Mouse (Mus musculus): Measurements from ENCODE around the gene Rap1b. TPM values are rescaled to one million over a fixed set of nuclear protein-coding genes. Genes with fewer than 3 reads are reported as not detected.

Gene Rap1b
- polyA plus RNA-seq, 1 experiment, result 19.2 TPM

DNA sequence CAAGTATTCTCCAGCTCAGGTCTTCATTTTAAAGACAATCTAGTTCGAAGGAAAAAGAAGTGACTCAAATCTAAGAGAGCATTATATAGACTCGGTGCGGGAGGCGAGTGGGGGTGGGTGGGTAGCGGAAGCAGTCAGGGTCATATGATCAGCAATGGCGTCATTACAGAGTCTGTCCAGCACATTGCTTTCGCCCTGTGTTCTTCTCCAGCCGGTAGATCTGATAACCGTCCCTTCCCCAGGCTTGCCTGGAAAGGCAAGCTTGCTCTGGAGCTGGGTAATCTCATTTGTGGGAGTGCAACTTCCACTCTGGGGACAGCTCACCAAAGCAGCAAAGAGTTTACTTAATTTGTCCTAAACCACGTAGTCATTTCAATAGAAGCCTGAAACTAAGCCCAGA, 26.6 kb upstream of the Rap1b start:
- 70% methylated on average over 10 of the region's 10 CpGs for WGBS

DNA sequence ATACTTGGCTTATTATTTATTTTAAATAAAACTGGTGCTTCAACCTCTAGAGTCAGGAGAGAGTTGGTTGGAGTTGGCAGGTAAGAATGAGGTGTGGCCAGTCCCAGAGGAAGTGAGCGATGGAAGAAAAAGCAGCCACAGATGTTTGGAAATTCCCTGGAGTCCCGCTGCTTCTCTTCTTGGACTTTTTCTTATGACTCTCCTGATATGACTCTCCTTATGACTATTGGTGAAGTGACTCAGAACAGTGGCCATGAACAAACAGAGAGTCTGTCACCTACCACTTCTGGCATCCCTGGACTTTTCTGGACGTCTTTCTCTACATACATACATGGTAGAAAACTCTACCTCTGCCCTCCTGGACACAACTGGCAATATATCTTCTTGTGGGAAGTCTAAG, 21.5 kb upstream of the Rap1b start:
- H3K27ac ChIP-seq (ENCODE audit: insufficient read depth, low read depth, low read length), result no peak overlapping the region
- no peaks in the 10 kb centered on the region for H3K36me3 ChIP-seq (ENCODE audit: control insufficient read depth, insufficient read depth, low read length)
- no peak for TF ChIP-seq POLR2A (IDR thresholded peaks at IDR 0.05; ENCODE audit: low read depth, low read length)
- TF ChIP-seq CTCF (IDR thresholded peaks at IDR 0.05; ENCODE audit: extremely low read depth, insufficient read length, insufficient replicate concordance, low read depth, low read length), result no peak
- no peak overlapping the region for H3K4me3 ChIP-seq (ENCODE audit: low read depth, low read length)
- no peaks in the 10 kb centered on the region for H3K4me1 ChIP-seq (ENCODE audit: control insufficient read depth, insufficient read depth, insufficient read length, low read length)
- H3K27me3 ChIP-seq (ENCODE audit: control insufficient read depth, insufficient read depth, low read length), result no peaks in the 10 kb centered on the region
- WGBS, result 56% methylated on average over 3 of the region's 3 CpGs

More for the DNA sequence above, 26.6 kb upstream of the Rap1b start:
- no peaks in the 10 kb centered on the region for H3K4me1 ChIP-seq (ENCODE audit: control insufficient read depth, insufficient read depth, insufficient read length, low read length)
- H3K36me3 ChIP-seq (ENCODE audit: control insufficient read depth, insufficient read depth, low read length), result no peaks in the 10 kb centered on the region
- H3K27me3 ChIP-seq (ENCODE audit: control insufficient read depth, insufficient read depth, low read length), result no peaks in the 10 kb centered on the region
- TF ChIP-seq CTCF (IDR thresholded peaks at IDR 0.05; ENCODE audit: extremely low read depth, insufficient read length, insufficient replicate concordance, low read depth, low read length) (no peak), POLR2A (IDR thresholded peaks at IDR 0.05; ENCODE audit: low read depth, low read length) (no peak)
- H3K27ac ChIP-seq (ENCODE audit: insufficient read depth, low read depth, low read length), result no peak overlapping the region
- H3K4me3 ChIP-seq (ENCODE audit: low read depth, low read length), result no peak overlapping the region

DNA sequence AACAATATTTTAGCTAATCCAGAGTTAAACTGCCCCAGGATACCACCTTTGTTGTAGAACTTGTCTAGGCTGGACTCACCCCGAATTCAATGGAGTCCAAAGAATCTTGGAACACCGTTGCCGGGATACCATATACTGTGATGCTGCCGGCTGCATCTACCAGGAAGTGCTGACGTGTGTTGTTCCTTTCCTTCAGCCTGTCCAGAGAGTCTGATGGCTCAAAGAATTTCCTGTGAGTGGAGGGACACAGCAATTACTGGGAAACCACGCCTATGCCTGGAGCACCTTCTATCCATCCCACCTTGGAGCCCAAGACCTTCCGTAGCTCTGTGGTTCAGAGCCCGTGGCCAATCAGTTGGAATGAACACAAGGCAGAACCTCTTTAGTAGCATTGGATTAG, 20.8 kb upstream of the Rap1b start:
- 59% methylated on average over 8 of the region's 8 CpGs for WGBS
- H3K4me3 ChIP-seq (ENCODE audit: low read depth, low read length), result no peak overlapping the region
- peaks cover 2% of the 10 kb centered on the region; the same call in 1 of the 2 replicates for H3K4me1 ChIP-seq (ENCODE audit: control insufficient read depth, insufficient read depth, insufficient read length, low read length)
- no peaks in the 10 kb centered on the region for H3K27me3 ChIP-seq (ENCODE audit: control insufficient read depth, insufficient read depth, low read length)
- H3K27ac ChIP-seq (ENCODE audit: insufficient read depth, low read depth, low read length), result no peak overlapping the region
- no peaks in the 10 kb centered on the region for H3K36me3 ChIP-seq (ENCODE audit: control insufficient read depth, insufficient read depth, low read length)
- no peak for TF ChIP-seq CTCF (IDR thresholded peaks at IDR 0.05; ENCODE audit: extremely low read depth, insufficient read length, insufficient replicate concordance, low read depth, low read length)
- no peak for TF ChIP-seq POLR2A (IDR thresholded peaks at IDR 0.05; ENCODE audit: low read depth, low read length)

DNA sequence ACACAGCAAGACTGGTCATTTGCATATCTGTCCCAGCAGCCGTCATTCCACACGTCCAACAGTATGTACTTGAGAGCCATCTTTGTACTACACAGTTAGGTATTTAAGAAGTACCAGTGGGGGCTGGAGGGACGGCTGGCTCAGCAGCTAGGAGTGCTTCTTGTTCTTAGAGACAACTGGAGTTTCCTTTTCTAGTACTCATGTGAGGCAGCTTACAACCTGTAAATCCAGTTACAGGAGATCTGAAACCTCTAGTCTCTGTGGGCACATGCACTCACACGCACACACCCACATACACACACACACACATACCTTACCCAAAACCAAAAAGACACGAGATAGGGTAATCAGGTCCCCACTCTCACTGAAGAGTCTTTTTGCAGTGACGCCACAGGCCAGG, 18.9 kb upstream of the Rap1b start:
- H3K27ac ChIP-seq (ENCODE audit: insufficient read depth, low read depth, low read length), result no peak overlapping the region
- 53% methylated on average over 6 of the region's 6 CpGs for WGBS
- no peak for TF ChIP-seq POLR2A (IDR thresholded peaks at IDR 0.05; ENCODE audit: low read depth, low read length)
- TF ChIP-seq CTCF (IDR thresholded peaks at IDR 0.05; ENCODE audit: extremely low read depth, insufficient read length, insufficient replicate concordance, low read depth, low read length), result no peak
- H3K36me3 ChIP-seq (ENCODE audit: control insufficient read depth, insufficient read depth, low read length), result no peaks in the 10 kb centered on the region
- no peak overlapping the region for H3K4me3 ChIP-seq (ENCODE audit: low read depth, low read length)
- peaks cover 5% of the 10 kb centered on the region for H3K4me1 ChIP-seq (ENCODE audit: control insufficient read depth, insufficient read depth, insufficient read length, low read length)
- no peaks in the 10 kb centered on the region for H3K27me3 ChIP-seq (ENCODE audit: control insufficient read depth, insufficient read depth, low read length)

DNA sequence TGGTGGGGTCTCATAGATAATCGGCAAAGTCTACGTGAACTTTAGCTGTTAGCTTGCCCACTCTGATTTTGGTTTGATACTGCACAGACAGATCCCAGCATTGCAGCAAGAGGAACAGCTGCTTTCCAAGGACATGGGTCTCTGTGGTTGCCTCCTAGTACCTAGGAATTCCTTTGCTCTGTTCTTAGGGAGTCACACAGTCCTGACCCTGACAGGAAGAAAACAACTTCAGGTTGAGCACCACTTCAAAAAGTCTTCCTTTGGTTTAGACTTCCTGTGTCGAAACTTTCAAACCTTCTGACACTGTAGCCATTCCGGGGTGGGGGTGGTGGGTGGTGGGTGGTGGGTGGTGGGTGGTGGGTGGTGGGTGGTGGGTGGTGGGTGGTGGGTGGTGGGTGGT, 18.4 kb upstream of the Rap1b start:
- 73% methylated on average over 4 of the region's 4 CpGs for WGBS
- TF ChIP-seq POLR2A (IDR thresholded peaks at IDR 0.05; ENCODE audit: low read depth, low read length) (no peak), CTCF (IDR thresholded peaks at IDR 0.05; ENCODE audit: extremely low read depth, insufficient read length, insufficient replicate concordance, low read depth, low read length) (no peak)
- H3K4me1 ChIP-seq (ENCODE audit: control insufficient read depth, insufficient read depth, insufficient read length, low read length), result peaks cover 5% of the 10 kb centered on the region
- H3K4me3 ChIP-seq (ENCODE audit: low read depth, low read length), result no peak overlapping the region
- H3K27ac ChIP-seq (ENCODE audit: insufficient read depth, low read depth, low read length), result no peak overlapping the region
- H3K27me3 ChIP-seq (ENCODE audit: control insufficient read depth, insufficient read depth, low read length), result no peaks in the 10 kb centered on the region
- no peaks in the 10 kb centered on the region for H3K36me3 ChIP-seq (ENCODE audit: control insufficient read depth, insufficient read depth, low read length)

DNA sequence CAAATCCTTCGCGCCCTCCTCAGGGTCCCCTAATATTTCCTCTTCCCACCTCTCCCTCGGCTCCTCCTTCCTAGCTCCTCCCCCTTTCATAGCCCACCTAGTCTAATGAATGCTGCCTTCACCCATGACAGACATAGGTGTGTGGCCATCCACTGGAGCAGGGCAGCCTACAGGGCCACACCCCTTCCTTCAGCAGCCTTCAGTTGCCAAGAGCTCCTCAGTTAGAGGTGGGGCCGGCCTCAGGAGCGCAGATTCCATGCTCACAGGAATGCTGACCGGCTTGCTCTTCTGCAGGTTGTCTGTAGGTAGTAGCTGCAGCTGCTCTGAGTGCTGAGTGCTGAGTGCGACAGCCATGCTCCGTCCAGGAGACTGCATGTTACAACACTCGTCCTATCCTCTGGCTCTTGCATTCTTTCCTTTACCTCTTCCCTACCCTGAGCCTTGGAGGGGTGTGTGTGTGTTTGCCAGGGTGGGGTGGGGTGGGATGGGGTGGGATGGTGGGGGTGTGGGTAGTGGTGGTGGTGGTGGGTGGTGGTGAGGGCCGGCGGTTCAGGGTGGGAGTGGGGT, 16.3 kb upstream of the Rap1b start:
- Histone ChIP-seq H3K36me3 (ENCODE audit: control insufficient read depth, insufficient read depth, low read length) (no peaks in the 10 kb centered on the region), H3K27ac (ENCODE audit: insufficient read depth, low read depth, low read length) (no peak overlapping the region), H3K4me1 (ENCODE audit: control insufficient read depth, insufficient read depth, insufficient read length, low read length) (peaks cover 5% of the 10 kb centered on the region), H3K4me3 (ENCODE audit: low read depth, low read length) (no peak overlapping the region), H3K27me3 (ENCODE audit: control insufficient read depth, insufficient read depth, low read length) (no peaks in the 10 kb centered on the region)
- no peak for TF ChIP-seq CTCF (IDR thresholded peaks at IDR 0.05; ENCODE audit: extremely low read depth, insufficient read length, insufficient replicate concordance, low read depth, low read length)
- TF ChIP-seq POLR2A (IDR thresholded peaks at IDR 0.05; ENCODE audit: low read depth, low read length), result no peak
- 46% methylated on average over 11 of the region's 11 CpGs for WGBS

DNA sequence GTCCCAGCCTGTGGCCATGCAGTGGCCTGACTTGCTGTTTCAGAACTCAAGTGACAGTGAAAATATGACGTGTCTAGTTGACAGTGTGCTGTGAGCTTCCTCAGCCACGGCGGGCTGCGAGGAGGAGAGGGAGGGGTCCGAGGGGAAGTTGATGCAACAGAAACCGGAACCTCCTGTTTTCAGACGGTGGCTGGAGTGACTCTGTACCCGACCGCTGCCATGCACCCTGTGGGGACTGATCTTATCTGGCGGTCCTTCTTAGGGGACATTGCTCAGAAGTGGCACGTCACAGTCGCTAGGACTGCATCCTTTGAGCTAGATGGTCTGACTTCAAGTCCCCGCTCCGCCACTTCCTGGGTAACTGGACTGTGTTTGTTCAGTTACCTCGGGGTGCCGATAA, 15.1 kb upstream of the Rap1b start:
- 72% methylated on average over 16 of the region's 16 CpGs for WGBS
- Histone ChIP-seq H3K27me3 (ENCODE audit: control insufficient read depth, insufficient read depth, low read length) (no peaks in the 10 kb centered on the region), H3K4me3 (ENCODE audit: low read depth, low read length) (peak overlapping the region; percentile 33), H3K27ac (ENCODE audit: insufficient read depth, low read depth, low read length) (peak overlapping the region; percentile 23; the same call in 1 of the 2 replicates), H3K4me1 (ENCODE audit: control insufficient read depth, insufficient read depth, insufficient read length, low read length) (peaks cover 5% of the 10 kb centered on the region), H3K36me3 (ENCODE audit: control insufficient read depth, insufficient read depth, low read length) (no peaks in the 10 kb centered on the region)
- TF ChIP-seq POLR2A (IDR thresholded peaks at IDR 0.05; ENCODE audit: low read depth, low read length), result no peak
- no peak for TF ChIP-seq CTCF (IDR thresholded peaks at IDR 0.05; ENCODE audit: extremely low read depth, insufficient read length, insufficient replicate concordance, low read depth, low read length)
